Mouse (Mus musculus) lung, postnatal 0 days (tissue): ENCODE measurements around the gene Dido1. TPM values are rescaled to one million over a fixed set of nuclear protein-coding genes. Genes with fewer than 3 reads are reported as not detected.
A peak's percentile ranks its signal among the peaks of the same experiment; 100 is the strongest.

Experiments
- ATAC-seq: fragments of 200-750 bp; cut with Nextera tagmentation; 2 replicates; pipeline ENCODE4 v1.8.0; 2017; ENCODE audit warnings: moderate library complexity
- DNase-seq: peaks from one replicate; pipeline ENCODE4 v3.0.0-alpha.2; 2016; ENCODE audit warnings: low spot score
- H3K27ac ChIP-seq: fragments of 300-500 bp; sonication (generic); 2 replicates; pipeline ENCODE4 v1.5.1; 2014; ENCODE audit warnings: antibody characterized with exemption, mild to moderate bottlenecking, low read length, mixed read lengths
- H3K27me3 ChIP-seq: fragments of 300-500 bp; sonication (generic); replicated peaks from 2 replicates; pipeline ENCODE4 v1.6.1; 2014; ENCODE audit warnings: low read length, mixed read lengths; ENCODE audit not compliant: insufficient read depth
- H3K36me3 ChIP-seq: fragments of 300-500 bp; sonication (generic); 2 replicates; pipeline ENCODE4 v1.6.1; 2014; ENCODE audit warnings: low read length, mixed read lengths; ENCODE audit not compliant: insufficient read depth
- H3K4me1 ChIP-seq: fragments of 300-500 bp; sonication (generic); 2 replicates; pipeline ENCODE4 v1.6.1; 2014; ENCODE audit warnings: antibody characterized with exemption, low read depth, low read length, mixed read lengths; ENCODE audit not compliant: insufficient read depth
- H3K4me2 ChIP-seq: fragments of 300-500 bp; sonication (generic); replicated peaks from 2 replicates; pipeline ENCODE4 v1.6.1; 2014; ENCODE audit warnings: low read depth, mild to moderate bottlenecking, low read length, moderate library complexity, mixed read lengths
- H3K4me3 ChIP-seq: fragments of 300-500 bp; sonication (generic); 2 replicates; pipeline ENCODE4 v1.5.1; 2014; ENCODE audit warnings: low read depth, low read length
- H3K9ac ChIP-seq: fragments of 300-500 bp; sonication (generic); replicated peaks from 2 replicates; pipeline ENCODE4 v1.6.1; 2014; ENCODE audit warnings: low read depth, mild to moderate bottlenecking
- H3K9me3 ChIP-seq: fragments of 300-500 bp; sonication (generic); 2 replicates; pipeline ENCODE4 v1.6.1; 2016; ENCODE audit warnings: low read length, mixed read lengths
- CTCF ChIP-seq: IDR thresholded peaks from 2 replicates; pipeline ENCODE4 v1.5.1; 2016; ENCODE audit warnings: antibody characterized with exemption, mild to moderate bottlenecking
- EP300 ChIP-seq: IDR thresholded peaks from 2 replicates; pipeline ENCODE4 v1.6.1; 2016; ENCODE audit warnings: antibody characterized with exemption, mild to moderate bottlenecking, control low read depth
- WGBS: fragments of 180-500 bp; shearing (Covaris S2); extraction: QIAGEN DNeasy Blood & Tissue Kit; methylation state at CpG from one replicate; pipeline ENCODE4 v1.1.7; 2014; 5-methylcytosine and 5-hydroxymethylcytosine counted together
- polyA plus RNA-seq: library from polyadenylated mRNA; unstranded; fragments of >200 nt; fragmentation: Nextera tagmentation; extraction: Ambion mirVana; gene quantifications from 2 replicates; pipeline ENCODE4 v1.2.1, GENCODE M21; 2015

The Dido1 gene
- polyA plus RNA-seq, 1 experiment from 2014 or later: 14.9 TPM

GRCm38 (mm10) chr2:180695176-180695575, 14.6 kb downstream of the Dido1 start:
- no peaks in the 10 kb centered on the region for H3K36me3 ChIP-seq
- 85% methylated on average over 2 of the region's 2 CpGs for WGBS
- DNase-seq (peak; percentile 25), ATAC-seq (no peak)
- H3K4me1 ChIP-seq: peaks cover 10% of the 10 kb centered on the region; the same call in 1 of the 2 replicates
- no peak overlapping the region for H3K4me2 ChIP-seq
- no peaks in the 10 kb centered on the region for H3K27me3 ChIP-seq
- H3K9ac ChIP-seq: no peak overlapping the region
- TF ChIP-seq EP300: no peak
- no peak for TF ChIP-seq CTCF
- no peaks in the 10 kb centered on the region for H3K9me3 ChIP-seq
- H3K27ac ChIP-seq: no peak overlapping the region
- no peak overlapping the region for H3K4me3 ChIP-seq

GRCm38 (mm10) chr2:180692630-180693029, 17.2 kb downstream of the Dido1 start:
- ATAC-seq (peak; percentile 77), DNase-seq (peak; percentile 49)
- 5% methylated on average over 1 of the region's 1 CpGs for WGBS
- H3K27ac ChIP-seq: 0 out of 2 replicates have a peak overlapping the region, but pooled peaks have one; percentile 21
- no peak for TF ChIP-seq EP300
- TF ChIP-seq CTCF: no peak
- H3K4me3 ChIP-seq: no peak overlapping the region
- H3K36me3 ChIP-seq: peaks cover 23% of the 10 kb centered on the region
- H3K4me2 ChIP-seq: no peak overlapping the region
- no peaks in the 10 kb centered on the region for H3K9me3 ChIP-seq
- peaks cover 4% of the 10 kb centered on the region; the same call in 1 of the 2 replicates for H3K4me1 ChIP-seq
- no peaks in the 10 kb centered on the region for H3K27me3 ChIP-seq
- H3K9ac ChIP-seq: no peak overlapping the region

- no peak for DNase-seq
- no peak for ATAC-seq
- Histone ChIP-seq H3K9me3 (no peaks in the 10 kb centered on the region), H3K27me3 (no peaks in the 10 kb centered on the region), H3K4me1 (peaks cover 4% of the 10 kb centered on the region; the same call in 1 of the 2 replicates), H3K36me3 (peaks cover 40% of the 10 kb centered on the region), H3K9ac (no peak overlapping the region), H3K4me2 (no peak overlapping the region), H3K27ac (no peak overlapping the region), H3K4me3 (no peak overlapping the region)
- TF ChIP-seq CTCF: no peak
- no peak for TF ChIP-seq EP300
- 70% methylated on average over 5 of the region's 5 CpGs for WGBS
These were observed 20.0 kb downstream of the Dido1 start for GRCm38 (mm10) chr2:180689841-180690240.

- peaks cover 53% of the 10 kb centered on the region for H3K36me3 ChIP-seq
- no peak for DNase-seq
- 91% methylated on average over 4 of the region's 4 CpGs for WGBS
- H3K4me3 ChIP-seq: no peak overlapping the region
- H3K4me1 ChIP-seq: no peaks in the 10 kb centered on the region
- TF ChIP-seq CTCF: no peak
- no peak for TF ChIP-seq EP300
- no peaks in the 10 kb centered on the region for H3K27me3 ChIP-seq
- no peak overlapping the region for H3K27ac ChIP-seq
- H3K4me2 ChIP-seq: no peak overlapping the region
- H3K9me3 ChIP-seq: no peaks in the 10 kb centered on the region
- no peak for ATAC-seq
- H3K9ac ChIP-seq: no peak overlapping the region
These were observed 25.8 kb downstream of the Dido1 start for GRCm38 (mm10) chr2:180684031-180684430.

DNA sequence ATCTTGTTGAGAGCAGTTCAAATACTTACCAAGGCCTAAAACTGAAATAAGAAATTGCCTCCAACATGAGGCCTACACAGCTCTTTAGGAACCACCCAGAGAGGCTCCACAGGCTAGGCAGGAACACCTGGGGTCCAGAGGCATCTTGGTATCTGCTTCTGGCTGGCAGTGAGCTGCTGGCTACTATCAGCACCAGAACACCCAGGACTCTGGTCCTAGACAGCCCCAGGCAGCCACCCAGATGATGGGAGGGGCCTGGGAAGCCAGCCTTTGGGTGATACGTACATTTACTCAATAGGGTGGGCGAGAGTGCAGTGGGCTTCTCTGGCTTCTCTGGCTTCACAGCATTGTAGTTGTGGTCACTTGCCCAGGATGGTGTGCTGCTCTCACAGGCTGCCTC, 26.3 kb downstream of the Dido1 start:
- Histone ChIP-seq H3K4me3 (no peak overlapping the region), H3K36me3 (peaks cover 49% of the 10 kb centered on the region), H3K27ac (no peak overlapping the region), H3K4me1 (no peaks in the 10 kb centered on the region), H3K9ac (no peak overlapping the region), H3K9me3 (no peaks in the 10 kb centered on the region), H3K4me2 (no peak overlapping the region), H3K27me3 (no peaks in the 10 kb centered on the region)
- WGBS: 88% methylated on average over 2 of the region's 2 CpGs
- no peak for DNase-seq
- no peak for TF ChIP-seq EP300
- TF ChIP-seq CTCF: no peak
- no peak for ATAC-seq

- TF ChIP-seq EP300: no peak
- TF ChIP-seq CTCF: no peak
- no peak for ATAC-seq
- no peak overlapping the region for H3K27ac ChIP-seq
- peaks cover 26% of the 10 kb centered on the region for H3K36me3 ChIP-seq
- H3K4me3 ChIP-seq: no peak overlapping the region
- no peak overlapping the region for H3K9ac ChIP-seq
- no peaks in the 10 kb centered on the region for H3K4me1 ChIP-seq
- 46% methylated on average over 2 of the region's 2 CpGs for WGBS
- no peak for DNase-seq
- no peaks in the 10 kb centered on the region for H3K27me3 ChIP-seq
- no peak overlapping the region for H3K4me2 ChIP-seq
- no peaks in the 10 kb centered on the region for H3K9me3 ChIP-seq
These were observed 28.6 kb downstream of the Dido1 start for GRCm38 (mm10) chr2:180681225-180681624.
